Mouse (Mus musculus) stomach, postnatal 0 days (tissue): ENCODE results near the gene Omt2b. TPM values are rescaled to one million over a fixed set of nuclear protein-coding genes. Genes with fewer than 3 reads are reported as not detected.
"Not testable (repeated sequence)": the region's sequence is repeated elsewhere in the genome, so short reads cannot be mapped to it uniquely, and the experiment has no call there.

Experiments
- ATAC-seq: fragments of 200-750 bp; cut with Nextera tagmentation; 2 replicates; pipeline ENCODE4 v1.8.0; 2017; ENCODE audit not compliant: low FRiP score, low TSS enrichment
- DNase-seq: peaks from one replicate; pipeline ENCODE4 v3.0.0-alpha.2; 2016; ENCODE audit warnings: low spot score
- H3K27ac ChIP-seq: fragments of 300-500 bp; sonication (generic); replicated peaks from 2 replicates; pipeline ENCODE4 v1.5.1; 2014; ENCODE audit warnings: mild to moderate bottlenecking, control low read depth
- H3K27me3 ChIP-seq: fragments of 300-500 bp; sonication (generic); 2 replicates; pipeline ENCODE4 v1.6.1; 2014; ENCODE audit warnings: low read length; ENCODE audit not compliant: control insufficient read depth, insufficient read depth
- H3K36me3 ChIP-seq: fragments of 300-500 bp; sonication (generic); 2 replicates; pipeline ENCODE4 v1.6.1; 2014; ENCODE audit warnings: low read length, mixed read lengths; ENCODE audit not compliant: control insufficient read depth, insufficient read depth
- H3K4me1 ChIP-seq: fragments of 300-500 bp; sonication (generic); replicated peaks from 2 replicates; pipeline ENCODE4 v1.6.1; 2014; ENCODE audit warnings: antibody characterized with exemption; ENCODE audit not compliant: control insufficient read depth, insufficient read depth
- H3K4me2 ChIP-seq: fragments of 300-500 bp; sonication (generic); replicated peaks from 2 replicates; pipeline ENCODE4 v1.6.1; 2014; ENCODE audit warnings: low read depth, mild to moderate bottlenecking, control low read depth, moderate library complexity
- H3K4me3 ChIP-seq: fragments of 300-500 bp; sonication (generic); 2 replicates; pipeline ENCODE4 v1.5.1; 2014; ENCODE audit warnings: low read depth, low read length, control low read depth
- H3K9ac ChIP-seq: fragments of 300-500 bp; sonication (generic); 2 replicates; pipeline ENCODE4 v1.6.1; 2014; ENCODE audit warnings: mild to moderate bottlenecking, low read length, control low read depth, mixed read lengths
- H3K9me3 ChIP-seq: fragments of 300-500 bp; sonication (generic); 2 replicates; pipeline ENCODE4 v1.6.1; 2016; ENCODE audit warnings: low read length; ENCODE audit not compliant: control insufficient read depth
- CTCF ChIP-seq: IDR thresholded peaks from 2 replicates; pipeline ENCODE4 v1.5.1; 2016; ENCODE audit warnings: antibody characterized with exemption, low read depth, mild to moderate bottlenecking, moderate library complexity
- EP300 ChIP-seq: optimal IDR thresholded peaks from 2 replicates; pipeline ENCODE3; 2016; ENCODE audit warnings: antibody characterized with exemption
- WGBS: fragments of 180-500 bp; shearing (Covaris S2); extraction: QIAGEN DNeasy Blood & Tissue Kit; methylation state at CpG from one replicate; pipeline ENCODE4 v1.1.7; 2014; 5-methylcytosine and 5-hydroxymethylcytosine counted together
- polyA plus RNA-seq: library from polyadenylated mRNA; unstranded; fragments of >200 nt; fragmentation: Nextera tagmentation; extraction: Ambion mirVana; gene quantifications from 2 replicates; pipeline ENCODE4 v1.2.1, GENCODE M21; 2015

The Omt2b gene
- polyA plus RNA-seq, 1 experiment from 2014 or later, result not detected

- TF ChIP-seq CTCF, result peak; percentile 83
- not testable (repeated sequence) for ATAC-seq, H3K4me1 ChIP-seq, H3K27ac ChIP-seq, H3K4me2 ChIP-seq, H3K4me3 ChIP-seq, H3K36me3 ChIP-seq, H3K27me3 ChIP-seq, H3K9me3 ChIP-seq, H3K9ac ChIP-seq
- 14% methylated on average over 8 of the region's 8 CpGs for WGBS
- DNase-seq, result peak; percentile 54
Observed at GRCm38 (mm10) chr9:78340324-78340723, 12.9 kb downstream of the Omt2b start.

GRCm38 (mm10) chr9:78342494-78342893, 15.1 kb downstream of the Omt2b start:
- not testable (repeated sequence) for H3K9ac ChIP-seq, H3K27ac ChIP-seq, H3K36me3 ChIP-seq, H3K27me3 ChIP-seq, ATAC-seq, H3K4me2 ChIP-seq, DNase-seq, H3K9me3 ChIP-seq, H3K4me1 ChIP-seq, H3K4me3 ChIP-seq
- WGBS, result 80% methylated on average over 4 of the region's 4 CpGs

DNA sequence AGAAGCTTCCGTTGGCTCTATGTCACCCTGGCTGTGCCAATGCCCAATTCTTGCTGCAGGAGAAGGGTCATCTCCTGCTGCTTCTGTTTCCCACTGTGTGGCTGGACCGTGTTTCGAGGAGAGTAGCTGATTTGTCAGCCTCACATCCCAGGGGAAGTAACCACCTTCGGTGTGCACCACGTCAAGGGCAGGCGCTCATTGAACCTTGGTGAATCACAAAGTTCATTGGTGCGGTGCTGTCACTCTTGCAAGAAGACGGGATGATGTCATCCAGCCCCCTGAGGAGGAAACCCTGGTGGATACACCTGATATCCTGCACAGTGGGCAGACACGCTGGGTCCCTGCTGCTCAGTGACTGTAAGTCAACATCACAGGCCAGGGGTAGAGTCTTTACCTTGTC, 15.7 kb downstream of the Omt2b start:
- H3K27me3 ChIP-seq, H3K9ac ChIP-seq, H3K27ac ChIP-seq, DNase-seq, H3K4me3 ChIP-seq, H3K9me3 ChIP-seq, ATAC-seq, H3K4me1 ChIP-seq, H3K36me3 ChIP-seq, H3K4me2 ChIP-seq: not testable (repeated sequence)
- 88% methylated on average over 9 of the region's 9 CpGs for WGBS

- H3K27ac ChIP-seq, H3K9ac ChIP-seq, H3K9me3 ChIP-seq, ATAC-seq, H3K27me3 ChIP-seq, DNase-seq, H3K36me3 ChIP-seq, H3K4me1 ChIP-seq, H3K4me2 ChIP-seq, H3K4me3 ChIP-seq: not testable (repeated sequence)
- WGBS, result 48% methylated on average over 3 of the region's 4 CpGs
Observed at GRCm38 (mm10) chr9:78345235-78345634, 17.8 kb downstream of the Omt2b start.

- Histone ChIP-seq H3K36me3 (no peaks in the 10 kb centered on the region), H3K4me3 (no peak overlapping the region), H3K27me3 (no peaks in the 10 kb centered on the region), H3K9me3 (no peaks in the 10 kb centered on the region), H3K27ac (no peak overlapping the region), H3K4me2 (no peak overlapping the region), H3K9ac (no peak overlapping the region), H3K4me1 (no peaks in the 10 kb centered on the region)
- ATAC-seq (peak; percentile 93), DNase-seq (peak; percentile 45)
- WGBS, result 43% methylated on average over 3 of the region's 3 CpGs
- TF ChIP-seq EP300, result no peak
- no peak for TF ChIP-seq CTCF
Observed at GRCm38 (mm10) chr9:78347004-78347403, 19.6 kb downstream of the Omt2b start.

DNA sequence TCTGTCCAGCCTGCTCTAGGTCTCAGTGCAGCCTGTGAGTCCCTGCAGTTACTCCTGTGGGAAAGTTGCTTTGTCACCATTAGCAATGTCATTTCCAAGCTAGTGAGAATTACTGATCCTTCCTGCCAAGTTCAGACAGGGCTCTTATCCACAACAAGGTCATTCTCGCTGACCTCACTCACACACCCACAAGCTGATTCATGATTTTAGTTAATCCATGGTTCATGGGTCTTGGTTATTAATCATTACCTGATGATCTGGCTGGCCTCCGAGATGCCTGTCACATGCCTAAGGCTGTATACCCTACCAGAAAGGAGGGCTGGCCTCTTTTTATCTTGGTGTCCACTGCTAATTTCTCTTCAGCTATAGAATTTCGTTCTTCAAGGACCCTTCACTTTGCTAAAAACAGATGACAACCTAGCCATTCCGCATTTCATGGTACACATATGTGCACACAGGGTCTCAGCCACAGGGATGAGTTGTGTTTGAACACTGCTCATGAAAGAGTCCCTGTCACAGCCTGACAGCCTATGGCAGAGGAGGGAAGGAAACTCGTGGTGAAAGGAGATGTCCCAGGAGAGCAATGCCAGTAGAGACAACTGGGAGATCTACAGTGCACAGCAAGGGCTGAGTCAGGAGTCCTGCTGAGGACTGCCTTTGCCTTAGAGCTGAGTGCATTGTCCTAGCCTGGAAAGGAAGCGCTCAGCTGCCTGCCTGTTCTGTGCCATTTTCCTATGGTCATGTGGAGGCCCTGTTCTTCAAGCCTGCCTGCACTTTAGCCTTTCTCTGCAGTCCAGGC, 21.0 kb downstream of the Omt2b start:
- WGBS, result 52% methylated on average over 6 of the region's 6 CpGs

DNA sequence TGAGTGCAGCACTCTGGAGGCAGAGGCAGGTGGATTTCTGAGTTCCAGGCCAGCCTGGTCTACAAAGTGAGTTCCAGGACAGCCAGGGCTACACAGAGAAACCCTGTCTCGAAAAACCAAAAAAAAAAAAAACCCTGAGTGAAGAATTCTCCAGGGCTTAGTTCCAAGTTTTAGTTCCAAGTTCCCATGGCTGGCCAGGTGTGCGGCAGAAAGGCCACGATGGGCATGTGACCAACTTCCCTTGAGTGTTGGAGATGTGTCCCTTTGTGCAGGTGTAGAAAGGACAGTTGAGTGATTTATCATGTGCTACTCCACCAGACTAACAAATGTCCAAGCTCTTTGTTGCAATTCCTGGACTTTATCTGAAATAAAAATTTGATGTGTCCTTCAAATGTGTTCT, 21.8 kb downstream of the Omt2b start:
- DNase-seq, H3K9ac ChIP-seq, H3K36me3 ChIP-seq, H3K4me1 ChIP-seq, H3K9me3 ChIP-seq, H3K27ac ChIP-seq, H3K4me2 ChIP-seq, H3K27me3 ChIP-seq, ATAC-seq, H3K4me3 ChIP-seq: not testable (repeated sequence)
- 68% methylated on average over 3 of the region's 3 CpGs for WGBS

More for the DNA sequence above, 21.0 kb downstream of the Omt2b start:
- H3K4me1 ChIP-seq, H3K36me3 ChIP-seq, H3K27me3 ChIP-seq, H3K4me3 ChIP-seq, H3K9me3 ChIP-seq, H3K9ac ChIP-seq, H3K4me2 ChIP-seq: not testable (repeated sequence)
- DNase-seq, result peak; percentile 48
- peak overlapping the region; percentile 49 for H3K27ac ChIP-seq
- ATAC-seq, result peak; percentile 75

DNA sequence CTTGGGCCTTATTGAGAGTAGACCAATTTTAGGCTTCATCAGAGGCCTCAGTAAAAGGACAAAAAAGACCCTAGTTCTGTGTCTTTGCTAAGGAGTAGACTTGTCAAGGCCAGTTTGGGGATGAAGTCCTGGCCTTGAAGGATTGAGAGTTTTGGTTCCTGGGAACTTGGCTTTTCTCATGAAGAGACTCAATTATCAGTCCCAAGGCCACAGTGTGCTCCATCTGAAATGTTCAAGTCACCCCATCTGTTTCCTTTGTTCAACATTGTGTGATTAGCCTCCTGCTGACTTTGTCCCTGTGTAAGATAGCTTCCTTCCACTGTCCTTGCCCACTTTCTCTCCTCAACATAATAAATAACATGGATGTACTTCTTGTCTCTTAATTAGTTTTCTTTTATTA, 22.6 kb downstream of the Omt2b start:
- not testable (repeated sequence) for H3K4me3 ChIP-seq, H3K9me3 ChIP-seq, H3K9ac ChIP-seq, H3K27ac ChIP-seq, DNase-seq, H3K4me2 ChIP-seq, H3K4me1 ChIP-seq, ATAC-seq, H3K36me3 ChIP-seq, H3K27me3 ChIP-seq
